ENCODE assay signal across 8 mouse cellular contexts in the genomic region with DNA sequence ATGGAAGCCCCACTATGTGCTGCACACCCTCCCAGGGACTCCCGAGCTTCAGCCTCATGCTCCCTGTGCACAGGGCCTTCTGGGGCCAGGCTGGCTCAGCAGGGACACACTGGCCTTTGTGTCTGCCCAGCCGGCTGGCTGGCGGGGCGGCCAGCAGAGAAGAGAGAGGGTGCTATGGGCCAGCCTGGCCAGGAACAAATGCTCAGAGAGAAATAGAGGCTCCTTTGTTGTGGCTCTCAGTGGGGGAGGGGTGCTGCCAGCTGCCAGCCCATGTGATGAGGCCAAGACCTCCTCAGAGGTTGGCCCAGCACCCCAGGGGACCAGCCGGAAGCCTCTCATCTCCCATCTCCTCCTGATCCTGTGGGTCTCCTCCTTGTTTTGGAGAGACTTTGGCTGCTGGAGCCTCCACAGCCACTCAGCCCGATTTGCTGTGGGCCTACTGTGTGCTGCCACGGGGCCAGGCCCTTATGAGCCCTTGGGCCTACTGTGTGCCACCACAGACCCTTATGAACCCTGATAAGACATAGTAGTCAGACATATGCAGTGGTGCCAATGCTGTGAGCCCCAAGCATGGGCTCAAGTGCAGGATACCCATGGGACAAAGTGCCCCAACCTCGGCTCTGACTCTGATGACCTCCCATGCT. TPM values are rescaled to one million over a fixed set of nuclear protein-coding genes. Genes with fewer than 3 reads are reported as not detected.
DNase-seq lines count a peak whose midpoint lies in the region; ATAC-seq lines count a peak whose summit lies in the region.

No protein-coding gene starts in this region.

- H3K4me2 ChIP-seq in midbrain, embryonic 11.5 days: no peak overlapping the region
- H3K4me2 ChIP-seq in midbrain, embryonic 15.5 days: no peak overlapping the region
- H3K4me2 ChIP-seq in hindbrain, embryonic 11.5 days (replicated peaks; ENCODE audit: low read depth, low read length): 0 out of 2 replicates have a peak overlapping the region, but pooled peaks have one; percentile 7
- H3K4me2 ChIP-seq in kidney, embryonic 14.5 days (replicated peaks; ENCODE audit: low read depth, low read length): no peak overlapping the region

- peak; percentile 52; the same call in 1 of the 2 replicates for ATAC-seq in midbrain, embryonic 11.5 days (ENCODE audit: low FRiP score)
- ATAC-seq in midbrain, embryonic 15.5 days (replicated peaks): no peak
- ATAC-seq in hindbrain, embryonic 11.5 days (ENCODE audit: low FRiP score): no peak
- ATAC-seq in kidney, embryonic 14.5 days (ENCODE audit: low FRiP score, low TSS enrichment): no peak

- intact Hi-C loops in left cerebral cortex, postnatal 14 days (cut with DNase I): no loop called here
- intact Hi-C loops in heart, postnatal 14 days (cut with DNase I): no loop called here

- no peaks in the 10 kb centered on the region for H3K9me3 ChIP-seq in midbrain, embryonic 11.5 days (ENCODE audit: control insufficient read depth, low read length)
- no peaks in the 10 kb centered on the region for H3K9me3 ChIP-seq in midbrain, embryonic 15.5 days
- no peaks in the 10 kb centered on the region for H3K9me3 ChIP-seq in hindbrain, embryonic 11.5 days (ENCODE audit: control insufficient read depth, low read length)
- H3K9me3 ChIP-seq in kidney, embryonic 14.5 days (ENCODE audit: control insufficient read depth, low read length): no peaks in the 10 kb centered on the region

- no peak overlapping the region; the same call in 1 of the 2 replicates for H3K9ac ChIP-seq in midbrain, embryonic 11.5 days (ENCODE audit: low read length)
- no peak overlapping the region for H3K9ac ChIP-seq in midbrain, embryonic 15.5 days
- no peak overlapping the region for H3K9ac ChIP-seq in hindbrain, embryonic 11.5 days (ENCODE audit: low read depth, low read length)
- H3K9ac ChIP-seq in kidney, embryonic 14.5 days (ENCODE audit: low read depth, low read length): no peak overlapping the region

- H3K27me3 ChIP-seq in midbrain, embryonic 11.5 days (ENCODE audit: control insufficient read depth, insufficient read depth, low read length): peaks cover 7% of the 10 kb centered on the region
- H3K27me3 ChIP-seq in midbrain, embryonic 15.5 days (replicated peaks): 0 out of 2 replicates have a peak, but pooled peaks cover 2% of the 10 kb centered on the region
- 0 out of 2 replicates have a peak, but pooled peaks cover 3% of the 10 kb centered on the region for H3K27me3 ChIP-seq in hindbrain, embryonic 11.5 days (ENCODE audit: control insufficient read depth, insufficient read depth, low read length)
- H3K27me3 ChIP-seq in kidney, embryonic 14.5 days (ENCODE audit: control insufficient read depth, insufficient read depth, low read length): no peaks in the 10 kb centered on the region

- peaks cover 53% of the 10 kb centered on the region for H3K4me1 ChIP-seq in midbrain, embryonic 11.5 days (ENCODE audit: control insufficient read depth, insufficient read depth, low read length)
- H3K4me1 ChIP-seq in midbrain, embryonic 15.5 days: peaks cover 73% of the 10 kb centered on the region
- H3K4me1 ChIP-seq in hindbrain, embryonic 11.5 days (replicated peaks; ENCODE audit: control insufficient read depth, insufficient read depth, low read length): peaks cover 37% of the 10 kb centered on the region
- H3K4me1 ChIP-seq in kidney, embryonic 14.5 days (ENCODE audit: control insufficient read depth, insufficient read depth, low read length): peaks cover 36% of the 10 kb centered on the region

- no peak for DNase-seq in midbrain, embryonic 11.5 days (ENCODE audit: low spot score, missing footprints)
- peak; percentile 61 for DNase-seq in hindbrain, embryonic 11.5 days (ENCODE audit: low spot score)
- DNase-seq in left cerebral cortex, postnatal 14 days (ENCODE audit: low spot score in 2 of 2): peak; percentile 64 to 80
- DNase-seq in right cerebral cortex, postnatal 4 days: peak; percentile 39
- DNase-seq in thymus, postnatal 36 days: no peak
- DNase-seq in heart, postnatal 14 days: no peak

- WGBS in midbrain, embryonic 11.5 days: 64% methylated on average over 8 of the region's 8 CpGs
- 50% methylated on average over 8 of the region's 8 CpGs for WGBS in midbrain, embryonic 15.5 days
- WGBS in hindbrain, embryonic 11.5 days: 57% methylated on average over 8 of the region's 8 CpGs
- WGBS in kidney, embryonic 14.5 days: 65% methylated on average over 7 of the region's 8 CpGs

- H3K4me3 ChIP-seq in midbrain, embryonic 11.5 days (ENCODE audit: low read depth, low read length): no peak overlapping the region
- H3K4me3 ChIP-seq in midbrain, embryonic 15.5 days: no peak overlapping the region
- no peak overlapping the region for H3K4me3 ChIP-seq in hindbrain, embryonic 11.5 days (ENCODE audit: low read depth, low read length)
- no peak overlapping the region for H3K4me3 ChIP-seq in kidney, embryonic 14.5 days (ENCODE audit: low read length)

- H3K36me3 ChIP-seq in midbrain, embryonic 11.5 days (ENCODE audit: control insufficient read depth, insufficient read depth, low read length): no peaks in the 10 kb centered on the region
- H3K36me3 ChIP-seq in midbrain, embryonic 15.5 days (replicated peaks): no peaks in the 10 kb centered on the region
- no peaks in the 10 kb centered on the region for H3K36me3 ChIP-seq in hindbrain, embryonic 11.5 days (ENCODE audit: control insufficient read depth, insufficient read depth, low read length)
- H3K36me3 ChIP-seq in kidney, embryonic 14.5 days (ENCODE audit: control insufficient read depth, insufficient read depth, low read length): no peaks in the 10 kb centered on the region

- H3K27ac ChIP-seq in midbrain, embryonic 11.5 days (ENCODE audit: low read depth, low read length): no peak overlapping the region
- H3K27ac ChIP-seq in midbrain, embryonic 15.5 days: no peak overlapping the region
- peak overlapping the region; percentile 80 for H3K27ac ChIP-seq in hindbrain, embryonic 11.5 days (ENCODE audit: low read depth, low read length)
- H3K27ac ChIP-seq in kidney, embryonic 14.5 days (ENCODE audit: low read depth, low read length): no peak overlapping the region

RNA-seq across cellular contexts. Expression of a gene that starts 12.0 kb away (rescaled TPM):
- 5.8 and 6.7 TPM in 2 replicates for polyA plus RNA-seq in midbrain, embryonic 11.5 days (2014; fragmentation: Nextera tagmentation; extraction: Ambion mirVana)
- 7.1 and 8.1 TPM in 2 replicates for polyA plus RNA-seq in midbrain, embryonic 15.5 days (2015; fragmentation: Nextera tagmentation; extraction: Ambion mirVana)
- 4.8 and 6.5 TPM in 2 replicates for polyA plus RNA-seq in hindbrain, embryonic 11.5 days (2014; fragmentation: Nextera tagmentation; extraction: Ambion mirVana)
- 1 to 10 TPM; 8.1 to 9.0 TPM for total RNA-seq in left cerebral cortex, postnatal 14 days (2021)
- total RNA-seq in heart, postnatal 14 days (2021): 1 to 10 TPM; 3.2 to 5.4 TPM
- polyA plus RNA-seq in kidney, embryonic 14.5 days (2014; fragmentation: Nextera tagmentation; extraction: Ambion mirVana): 5.6 and 5.8 TPM in 2 replicates

Comparison
In these comparisons a context has a peak if more than half of its experiments do, and no peak if none do; other contexts are left out.
1. DNase-seq: peak in hindbrain, embryonic 11.5 days (single experiment), left cerebral cortex, postnatal 14 days (2 of 2) and right cerebral cortex, postnatal 4 days (single experiment); none in midbrain, embryonic 11.5 days (single experiment), thymus, postnatal 36 days (0 of 2) and heart, postnatal 14 days (0 of 2).